Mouse (Mus musculus): ENCODE results near the gene Donson. TPM values are rescaled to one million over a fixed set of nuclear protein-coding genes. Genes with fewer than 3 reads are reported as not detected.

Donson gene
- 45.4 and 45.8 TPM in 2 replicates for polyA plus RNA-seq (2012; rRNA removed)

DNA sequence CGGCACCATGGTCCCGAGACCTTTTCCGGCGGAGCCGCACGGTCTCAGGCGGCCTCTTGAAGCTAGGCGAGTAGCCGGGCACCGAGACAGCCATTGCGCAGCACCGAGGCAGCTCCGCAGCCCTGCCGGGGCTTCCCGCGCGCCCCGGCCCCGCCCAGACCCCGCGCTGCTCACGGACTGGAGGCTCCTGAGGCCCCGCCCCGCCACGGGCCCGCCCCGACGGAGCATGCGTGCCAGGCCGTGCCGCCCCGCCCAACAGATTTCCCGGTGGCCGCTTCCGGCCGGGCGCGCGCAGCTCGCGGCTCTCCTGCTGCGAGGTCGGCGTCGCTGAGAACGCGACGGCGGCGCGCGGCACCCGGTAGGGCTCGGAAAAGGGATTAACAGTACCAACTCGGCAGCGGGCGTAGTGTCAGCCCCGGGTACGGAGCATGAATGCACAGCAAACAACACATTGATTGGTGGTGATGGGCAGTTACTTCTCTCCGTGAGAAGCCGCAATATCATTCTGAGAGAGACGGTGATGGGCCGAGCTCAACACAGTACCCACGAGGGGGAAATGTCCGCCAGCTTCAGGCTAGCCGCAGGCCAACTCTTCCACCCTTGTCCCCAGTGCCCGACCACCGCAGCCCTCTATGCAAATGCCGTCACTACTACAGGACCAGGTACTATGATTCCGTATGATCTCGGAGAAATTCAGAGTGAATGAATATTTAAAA is at the start of gene Donson:
Donson (minus strand) TSS at position 152 of the 716 bp plus-strand sequence.
- Histone ChIP-seq H3K4me1 (ENCODE audit: control insufficient read depth, insufficient read depth, low read length) (no peaks in the 10 kb centered on the region; the same call in 1 of the 2 replicates), H3K27ac (ENCODE audit: control insufficient read depth, insufficient read depth, low read depth, low read length) (peak within 1 kb of the TSS; percentile 73), H3K27me3 (ENCODE audit: control insufficient read depth, insufficient read depth, low read length) (no peaks in the 10 kb centered on the region), H3K36me3 (ENCODE audit: control insufficient read depth, insufficient read depth, low read length) (no peaks in the 10 kb centered on the region), H3K4me3 (ENCODE audit: control insufficient read depth, low read depth, low read length) (peak within 1 kb of the TSS; percentile 94)
- TF ChIP-seq POLR2A (IDR thresholded peaks at IDR 0.05; ENCODE audit: control insufficient read depth, low read depth, low read length) (peak; percentile 87), CTCF (IDR thresholded peaks at IDR 0.05; ENCODE audit: control insufficient read depth, insufficient read depth, insufficient replicate concordance, low read depth, low read length) (no peak)

GRCm38 (mm10) chr16:91736046-91736816 is 47.7 kb upstream of the Donson start:
- Histone ChIP-seq H3K27me3 (ENCODE audit: control insufficient read depth, insufficient read depth, low read length) (no peaks in the 10 kb centered on the region), H3K4me3 (ENCODE audit: control insufficient read depth, low read depth, low read length) (no peak overlapping the region), H3K27ac (ENCODE audit: control insufficient read depth, insufficient read depth, low read depth, low read length) (0 out of 2 replicates have a peak overlapping the region, but pooled peaks have one; percentile 22), H3K4me1 (ENCODE audit: control insufficient read depth, insufficient read depth, low read length) (peaks cover 2% of the 10 kb centered on the region), H3K36me3 (ENCODE audit: control insufficient read depth, insufficient read depth, low read length) (no peaks in the 10 kb centered on the region)
- no peak for TF ChIP-seq CTCF (IDR thresholded peaks at IDR 0.05; ENCODE audit: control insufficient read depth, insufficient read depth, insufficient replicate concordance, low read depth, low read length)
- TF ChIP-seq POLR2A (IDR thresholded peaks at IDR 0.05; ENCODE audit: control insufficient read depth, low read depth, low read length): no peak

GRCm38 (mm10) chr16:91734771-91735170 is 46.2 kb upstream of the Donson start:
- H3K36me3 ChIP-seq (ENCODE audit: control insufficient read depth, insufficient read depth, low read length): no peaks in the 10 kb centered on the region
- no peak overlapping the region for H3K4me3 ChIP-seq (ENCODE audit: control insufficient read depth, low read depth, low read length)
- no peak overlapping the region for H3K27ac ChIP-seq (ENCODE audit: control insufficient read depth, insufficient read depth, low read depth, low read length)
- peaks cover 4% of the 10 kb centered on the region for H3K4me1 ChIP-seq (ENCODE audit: control insufficient read depth, insufficient read depth, low read length)
- no peaks in the 10 kb centered on the region for H3K27me3 ChIP-seq (ENCODE audit: control insufficient read depth, insufficient read depth, low read length)
- TF ChIP-seq CTCF (IDR thresholded peaks at IDR 0.05; ENCODE audit: control insufficient read depth, insufficient read depth, insufficient replicate concordance, low read depth, low read length): no peak

DNA sequence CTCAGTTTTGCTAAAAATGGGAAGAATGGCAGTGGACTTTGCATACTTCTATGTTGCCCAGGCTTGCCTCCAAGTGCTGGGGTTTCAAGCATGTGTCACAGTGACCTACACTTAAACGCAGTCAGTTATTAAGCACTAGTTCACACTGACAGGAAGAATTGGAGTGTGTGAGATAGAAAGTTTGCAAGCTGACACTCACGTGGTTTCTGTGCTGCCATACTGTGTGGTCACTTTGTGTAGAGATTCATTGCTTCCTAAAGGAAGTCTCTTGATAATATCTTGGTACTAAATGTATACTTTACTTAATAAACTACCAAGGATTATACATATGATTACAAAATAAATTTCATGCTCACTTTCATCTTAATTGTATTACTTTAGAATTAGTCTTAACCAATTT is 44.2 kb upstream of the Donson start:
- TF ChIP-seq POLR2A (IDR thresholded peaks at IDR 0.05; ENCODE audit: control insufficient read depth, low read depth, low read length): no peak
- no peak for TF ChIP-seq CTCF (IDR thresholded peaks at IDR 0.05; ENCODE audit: control insufficient read depth, insufficient read depth, insufficient replicate concordance, low read depth, low read length)
- H3K4me1 ChIP-seq (ENCODE audit: control insufficient read depth, insufficient read depth, low read length): peaks cover 4% of the 10 kb centered on the region

DNA sequence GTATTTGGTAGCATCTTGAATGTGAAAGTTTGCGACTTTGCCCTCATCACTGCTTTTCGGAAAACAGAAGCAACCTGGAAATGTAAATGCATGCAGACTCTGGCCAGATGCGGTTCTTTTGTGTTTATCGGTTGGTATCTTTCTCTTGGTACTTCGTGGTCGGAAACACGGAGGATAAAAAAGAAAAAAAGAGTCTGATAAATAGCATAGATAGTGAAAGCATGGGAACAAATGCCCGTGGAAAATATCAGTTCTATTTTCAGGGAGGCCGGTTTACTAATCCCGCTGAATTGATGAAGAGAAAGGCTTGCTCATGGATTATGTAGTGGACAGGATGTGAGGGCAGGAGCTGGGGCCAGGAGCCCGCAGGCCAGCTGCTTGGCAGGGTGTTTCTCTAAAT is 41.9 kb upstream of the Donson start:
- H3K36me3 ChIP-seq (ENCODE audit: control insufficient read depth, insufficient read depth, low read length): no peaks in the 10 kb centered on the region
- H3K27me3 ChIP-seq (ENCODE audit: control insufficient read depth, insufficient read depth, low read length): no peaks in the 10 kb centered on the region
- no peak for TF ChIP-seq CTCF (IDR thresholded peaks at IDR 0.05; ENCODE audit: control insufficient read depth, insufficient read depth, insufficient replicate concordance, low read depth, low read length)
- TF ChIP-seq POLR2A (IDR thresholded peaks at IDR 0.05; ENCODE audit: control insufficient read depth, low read depth, low read length): no peak
- 0 out of 2 replicates have a peak, but pooled peaks cover 2% of the 10 kb centered on the region for H3K4me1 ChIP-seq (ENCODE audit: control insufficient read depth, insufficient read depth, low read length)
- no peak overlapping the region for H3K27ac ChIP-seq (ENCODE audit: control insufficient read depth, insufficient read depth, low read depth, low read length)
- peak overlapping the region; percentile 91 for H3K4me3 ChIP-seq (ENCODE audit: control insufficient read depth, low read depth, low read length)

More for the DNA sequence above, 44.2 kb upstream of the Donson start:
- no peaks in the 10 kb centered on the region for H3K36me3 ChIP-seq (ENCODE audit: control insufficient read depth, insufficient read depth, low read length)
- no peak overlapping the region for H3K27ac ChIP-seq (ENCODE audit: control insufficient read depth, insufficient read depth, low read depth, low read length)
- H3K27me3 ChIP-seq (ENCODE audit: control insufficient read depth, insufficient read depth, low read length): no peaks in the 10 kb centered on the region
- H3K4me3 ChIP-seq (ENCODE audit: control insufficient read depth, low read depth, low read length): no peak overlapping the region

DNA sequence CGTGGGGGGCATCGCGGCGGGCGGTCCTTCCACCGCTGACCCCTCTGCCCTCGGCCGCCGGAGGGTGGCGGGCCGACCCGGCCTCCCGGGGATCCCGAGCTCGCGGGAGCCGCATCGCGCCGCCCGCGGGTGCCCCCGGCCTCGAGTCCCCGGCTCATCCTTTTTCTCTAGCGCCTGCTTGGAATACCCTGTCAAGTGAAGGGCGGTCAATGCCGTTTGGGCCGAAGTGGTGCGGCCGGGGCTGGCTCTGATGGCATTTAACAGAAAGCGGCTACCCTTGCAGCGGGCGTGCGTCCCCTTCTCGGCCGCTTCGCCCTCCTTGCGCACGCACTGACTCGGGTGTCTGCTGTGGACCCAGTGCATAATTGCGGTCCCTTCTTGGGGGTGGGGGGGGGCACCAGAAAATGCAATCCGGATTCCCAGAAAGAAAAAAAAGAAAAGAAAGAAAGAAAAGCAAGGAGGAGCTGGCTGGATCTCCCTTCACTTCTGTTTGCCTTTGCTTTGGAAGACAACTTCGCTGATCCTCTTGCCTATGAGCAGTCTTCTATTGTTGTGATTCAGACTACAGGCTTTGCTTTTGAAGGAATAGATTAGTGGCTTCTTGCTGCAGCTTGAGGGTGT is 41.4 kb upstream of the Donson start:
- Histone ChIP-seq H3K27me3 (ENCODE audit: control insufficient read depth, insufficient read depth, low read length) (no peaks in the 10 kb centered on the region), H3K27ac (ENCODE audit: control insufficient read depth, insufficient read depth, low read depth, low read length) (peak overlapping the region; percentile 77; the same call in 1 of the 2 replicates), H3K4me3 (ENCODE audit: control insufficient read depth, low read depth, low read length) (peak overlapping the region; percentile 91), H3K4me1 (ENCODE audit: control insufficient read depth, insufficient read depth, low read length) (0 out of 2 replicates have a peak, but pooled peaks cover 2% of the 10 kb centered on the region), H3K36me3 (ENCODE audit: control insufficient read depth, insufficient read depth, low read length) (no peaks in the 10 kb centered on the region)
- TF ChIP-seq CTCF (IDR thresholded peaks at IDR 0.05; ENCODE audit: control insufficient read depth, insufficient read depth, insufficient replicate concordance, low read depth, low read length) (no peak), POLR2A (IDR thresholded peaks at IDR 0.05; ENCODE audit: control insufficient read depth, low read depth, low read length) (no peak)

GRCm38 (mm10) chr16:91729066-91729482 is 40.5 kb upstream of the Donson start, which contains the start of gene Itsn1:
TSS of gene Itsn1 (plus strand) at chr16:91729281.
- peak within 1 kb of the TSS; percentile 91 for H3K4me3 ChIP-seq (ENCODE audit: control insufficient read depth, low read depth, low read length)
- no peaks in the 10 kb centered on the region for H3K36me3 ChIP-seq (ENCODE audit: control insufficient read depth, insufficient read depth, low read length)
- no peaks in the 10 kb centered on the region for H3K27me3 ChIP-seq (ENCODE audit: control insufficient read depth, insufficient read depth, low read length)
- H3K4me1 ChIP-seq (ENCODE audit: control insufficient read depth, insufficient read depth, low read length): 0 out of 2 replicates have a peak, but pooled peaks cover 2% of the 10 kb centered on the region
- peak; percentile 87 for TF ChIP-seq POLR2A (IDR thresholded peaks at IDR 0.05; ENCODE audit: control insufficient read depth, low read depth, low read length)
- no peak for TF ChIP-seq CTCF (IDR thresholded peaks at IDR 0.05; ENCODE audit: control insufficient read depth, insufficient read depth, insufficient replicate concordance, low read depth, low read length)
- H3K27ac ChIP-seq (ENCODE audit: control insufficient read depth, insufficient read depth, low read depth, low read length): peak within 1 kb of the TSS; percentile 98

Measured in testis, adult 2 months (tissue).